Mouse (Mus musculus) spleen, postnatal 10 days (tissue): ENCODE results near the gene Bglap.

Source experiments
- DNase-seq, 2 experiments: peaks; one replicate each; pipeline ENCODE4 v3.0.0; 2021 to 2022; ENCODE audit warnings: low spot score in 2 of 2

Bglap gene

DNA sequence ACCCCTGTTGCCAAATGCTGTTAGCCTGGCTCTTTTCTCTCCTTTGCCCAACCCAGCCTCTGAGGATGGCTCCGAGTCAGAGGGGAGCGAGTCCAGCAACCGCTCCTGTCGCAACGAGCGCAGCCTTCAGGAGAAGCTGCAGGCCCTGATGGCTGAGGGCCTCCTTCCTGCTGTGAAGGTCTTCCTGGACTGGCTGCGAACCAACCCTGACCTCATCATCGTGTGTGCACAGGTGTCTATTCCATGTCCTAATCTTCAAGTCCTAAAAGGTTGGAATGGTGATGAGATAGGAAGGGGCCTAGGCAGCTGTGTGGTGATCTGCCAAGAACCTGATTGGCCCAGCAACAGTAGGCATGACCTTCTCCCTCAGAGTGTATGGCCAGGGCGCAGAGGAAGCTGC is 31.4 kb downstream of the Bglap start:
- DNase-seq, result no peak

DNA sequence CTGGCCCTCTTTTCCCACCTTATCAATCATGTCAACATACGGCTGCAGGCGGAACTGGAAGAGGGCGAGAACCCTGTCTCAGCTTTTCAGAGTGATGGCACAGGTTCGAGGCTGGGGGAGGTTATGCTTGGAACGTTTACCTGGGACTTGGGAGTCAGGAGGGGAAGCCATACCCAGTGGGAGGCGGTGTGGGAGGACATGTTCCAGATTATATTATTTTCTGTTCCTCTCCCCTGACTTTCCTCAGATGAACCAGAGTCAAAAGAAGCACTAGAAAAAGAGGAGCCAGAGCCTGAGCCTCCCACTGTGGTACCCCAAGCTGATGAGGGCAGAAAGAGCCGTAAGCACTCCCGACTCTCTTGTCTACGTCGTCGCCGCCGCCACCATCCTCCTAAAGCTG is 33.5 kb downstream of the Bglap start:
- no peak for DNase-seq

DNA sequence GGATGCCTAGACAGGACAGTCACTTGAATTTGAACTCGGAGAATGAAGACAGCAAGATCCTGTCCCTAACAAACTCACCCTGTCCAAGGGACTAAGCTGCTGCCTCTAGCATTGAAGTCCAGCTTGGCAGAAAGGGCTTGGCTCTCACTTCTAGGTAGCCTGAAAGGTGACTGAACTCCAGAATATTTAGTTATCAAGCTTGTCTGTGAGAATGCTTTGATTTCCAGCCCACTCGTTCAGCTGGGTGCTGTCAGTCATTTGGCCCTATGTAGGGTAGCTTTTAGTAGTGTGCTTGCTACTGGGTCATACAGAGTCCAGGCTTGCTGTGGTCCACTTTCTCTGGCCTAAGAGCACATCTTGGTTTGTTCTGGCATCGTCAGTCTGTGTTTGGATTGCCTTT is 45.3 kb downstream of the Bglap start:
- no peak for DNase-seq

DNA sequence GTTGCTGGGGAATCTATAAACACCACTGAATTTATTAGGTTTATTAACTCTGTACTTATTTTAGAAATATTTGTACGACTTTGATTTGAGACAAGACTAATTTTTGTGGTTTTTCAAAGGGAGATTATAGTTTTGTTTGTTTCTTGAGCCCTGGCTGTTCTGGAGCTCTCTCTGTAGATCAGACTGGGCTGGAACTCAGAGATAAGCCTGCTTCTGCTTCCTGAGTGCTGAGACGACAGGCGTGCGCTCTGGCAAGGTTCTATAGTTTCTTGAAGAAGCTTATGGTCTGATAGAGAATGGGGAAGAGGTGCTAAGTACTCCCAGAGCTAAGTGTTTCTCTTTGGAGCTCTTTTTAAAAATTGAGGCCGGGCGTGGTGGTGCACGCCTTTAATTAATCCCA is 45.9 kb downstream of the Bglap start:
- DNase-seq, result no peak

DNA sequence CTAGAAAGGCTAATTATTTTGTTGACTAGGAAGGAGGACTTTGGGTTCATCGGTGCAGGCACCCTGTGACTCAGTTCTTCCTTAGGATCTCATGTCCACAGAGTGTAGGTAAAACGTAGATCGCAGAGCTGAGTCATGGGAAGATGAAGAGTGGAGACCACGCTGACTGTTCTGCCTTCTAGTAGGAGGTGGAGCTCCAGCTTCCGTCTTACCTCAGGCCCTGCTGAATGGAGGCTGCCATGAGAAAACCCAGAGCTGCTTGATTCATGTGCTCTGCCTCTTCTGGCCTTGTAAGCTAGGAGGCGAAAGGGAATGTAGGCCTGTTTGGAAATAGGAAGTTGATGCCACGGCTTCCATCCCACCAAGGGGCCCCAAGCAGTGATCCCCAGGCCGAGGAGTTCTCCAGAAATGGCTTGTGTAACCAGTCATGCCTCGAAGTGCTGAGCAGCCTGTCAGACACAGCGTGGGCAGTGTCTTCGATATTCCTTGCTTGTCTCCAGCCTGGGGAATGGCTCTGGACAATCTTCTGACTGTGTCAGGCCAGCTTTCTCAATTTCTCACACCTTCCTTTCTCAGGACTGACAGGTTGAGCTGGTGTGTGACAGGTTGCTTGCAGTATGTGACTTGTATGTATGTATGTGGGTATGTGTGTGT is 46.8 kb downstream of the Bglap start:
- DNase-seq, result peak in 1 of 2 experiments; percentile 29

DNA sequence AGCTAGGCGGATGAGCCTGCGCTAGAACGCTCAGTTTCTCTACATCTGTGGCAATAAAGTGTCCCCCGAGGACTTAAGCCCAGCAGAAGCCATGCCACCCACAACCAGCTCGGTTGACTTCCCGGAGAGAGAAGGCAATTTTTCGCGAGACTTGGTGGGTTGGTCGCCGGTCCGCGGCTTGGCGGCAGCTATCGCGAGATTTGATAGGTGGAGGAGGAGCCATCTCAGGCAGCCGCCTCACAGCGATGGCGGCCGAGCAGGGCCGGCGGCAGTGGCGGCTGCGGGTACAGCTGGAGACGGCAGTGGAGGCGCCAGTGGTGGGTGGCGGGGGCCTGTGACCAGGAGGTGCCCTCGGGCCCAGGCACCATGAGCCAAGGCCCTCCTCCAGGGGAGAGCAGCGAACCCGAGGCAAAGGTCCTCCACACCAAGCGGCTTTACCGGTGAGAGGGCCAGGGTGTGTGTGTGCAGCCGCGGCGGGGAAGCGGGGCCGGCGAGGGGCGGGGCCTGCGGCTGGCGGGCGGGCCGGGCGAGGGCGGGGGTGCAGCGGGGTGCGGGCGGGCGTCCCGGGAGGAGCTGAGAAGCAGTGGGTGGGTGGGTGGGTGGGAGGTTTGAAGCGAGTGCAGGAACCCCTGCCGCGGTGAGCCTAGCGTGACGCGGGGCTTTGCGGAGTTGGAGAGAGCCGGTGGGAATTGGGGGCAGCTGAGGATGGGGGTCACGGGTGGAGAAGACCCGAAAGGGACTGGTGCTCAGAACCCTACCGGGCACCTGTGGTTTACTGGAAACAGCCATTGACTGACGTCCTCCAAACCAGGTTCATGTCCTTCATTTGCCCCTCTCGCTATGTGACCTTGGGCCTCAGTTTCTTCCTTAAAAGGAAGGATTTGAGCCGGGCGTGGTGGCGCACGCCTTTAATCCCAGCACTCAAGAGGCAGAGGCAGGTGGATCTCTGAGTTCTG is 47.9 kb downstream of the Bglap start, which contains the start of the genes Tmem79 and Smg5:
Gene Tmem79 (minus strand): TSS at position 91 of the 956 bp plus-strand sequence.
Gene Smg5 (plus strand): TSS at position 203 of the 956 bp plus-strand sequence.
- DNase-seq, result peak; percentile 97 to 98

DNA sequence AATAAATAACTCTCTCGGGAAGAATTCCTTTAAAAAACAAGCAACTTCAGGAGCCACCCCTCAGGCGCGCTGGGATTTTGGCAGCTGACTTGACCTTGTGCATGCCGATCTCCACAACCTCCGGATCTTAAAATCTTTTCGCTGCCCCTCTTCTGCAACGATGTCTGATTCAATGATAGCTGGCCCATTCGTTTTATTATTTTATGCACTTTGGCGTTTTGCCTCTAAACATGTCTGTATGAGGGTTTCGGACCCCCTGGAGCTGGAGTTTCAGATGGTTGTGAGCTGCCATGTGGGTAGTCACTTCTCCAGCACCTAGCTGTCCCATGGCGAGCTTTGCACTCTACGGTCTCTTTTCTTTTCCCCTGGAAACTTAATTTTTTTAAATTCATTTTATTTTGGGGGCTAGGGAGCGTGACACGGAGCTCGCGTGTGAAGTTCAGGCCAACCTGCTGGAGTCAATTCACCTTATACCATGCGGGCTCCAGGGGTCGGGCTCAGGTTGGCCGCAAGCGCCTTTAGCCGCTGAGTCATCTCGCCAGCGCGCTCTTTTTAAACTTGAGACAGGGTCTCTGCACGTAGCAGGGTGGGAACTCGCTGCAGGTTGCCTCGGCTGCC is 48.7 kb downstream of the Bglap start:
- peak; percentile 31 to 49 for DNase-seq

DNA sequence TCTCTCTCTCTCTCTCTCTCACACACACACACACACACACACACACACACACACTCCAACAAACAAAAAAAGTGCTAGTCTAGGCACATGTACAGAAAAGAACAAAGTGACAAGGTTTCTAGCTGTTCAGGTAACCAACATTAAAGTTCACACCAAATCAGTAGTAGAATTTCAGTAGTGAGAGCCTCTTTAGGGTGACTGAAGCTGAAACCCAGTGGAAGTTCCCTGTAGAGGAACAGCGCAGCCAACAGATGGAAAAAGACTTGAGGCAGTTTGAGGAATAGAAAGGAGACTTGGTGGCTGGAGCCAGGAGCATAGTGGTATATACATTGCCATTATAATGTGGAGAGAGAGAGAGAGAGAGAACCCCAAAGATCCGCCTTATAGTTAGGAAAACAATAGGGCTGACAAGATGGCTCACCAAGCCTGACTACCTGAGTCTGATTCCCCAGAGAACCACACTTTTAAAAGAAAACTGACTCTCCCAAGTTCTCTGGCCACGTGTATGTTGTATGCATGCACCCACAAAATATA is 49.3 kb downstream of the Bglap start:
- no peak for DNase-seq

DNA sequence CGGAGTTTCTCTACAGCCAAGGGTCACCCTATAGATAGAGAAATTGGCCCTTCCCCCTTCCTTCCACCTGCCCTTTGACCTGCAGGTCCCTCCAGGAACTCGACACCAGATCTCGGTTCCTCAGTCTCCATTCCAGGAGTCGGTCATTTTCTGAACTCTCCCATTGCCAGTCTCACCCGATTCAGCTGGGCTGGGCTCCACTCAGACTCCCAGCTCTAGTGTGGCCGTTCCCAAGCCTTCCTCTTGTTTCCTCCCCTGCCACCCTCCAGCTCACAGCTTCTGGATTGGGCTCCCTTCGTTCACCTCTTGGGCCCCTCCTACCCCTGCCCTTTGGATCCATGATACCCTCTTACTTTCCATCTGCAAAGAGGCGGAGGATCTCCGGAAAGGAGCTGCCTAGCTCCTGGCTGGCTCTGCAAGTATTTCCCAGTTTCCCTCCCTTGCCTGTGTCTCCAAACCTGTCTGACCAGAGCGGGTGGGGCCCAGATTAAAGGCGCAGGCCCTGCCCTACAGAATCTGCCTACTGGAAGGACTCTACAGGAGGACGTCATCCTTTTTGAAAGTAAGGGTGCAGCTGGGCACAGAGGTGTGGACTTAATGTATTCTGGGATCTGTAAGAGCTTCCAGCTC is 50.1 kb downstream of the Bglap start:
- no peak for DNase-seq
